Mouse (Mus musculus): Measurements from ENCODE around the gene Rgs6. TPM values are rescaled to one million over a fixed set of nuclear protein-coding genes. Genes with fewer than 3 reads are reported as not detected.

The Rgs6 gene
- total RNA-seq, 2 experiments from 2014 or later = 11.6 to 13.4 TPM

- DNase-seq (ENCODE audit: extremely low spot score in 1 of 2, low spot score in 1 of 2) = no peak
Measured at GRCm38 (mm10) chr12:83112283-83112682, 524.2 kb downstream of the Rgs6 start.

DNA sequence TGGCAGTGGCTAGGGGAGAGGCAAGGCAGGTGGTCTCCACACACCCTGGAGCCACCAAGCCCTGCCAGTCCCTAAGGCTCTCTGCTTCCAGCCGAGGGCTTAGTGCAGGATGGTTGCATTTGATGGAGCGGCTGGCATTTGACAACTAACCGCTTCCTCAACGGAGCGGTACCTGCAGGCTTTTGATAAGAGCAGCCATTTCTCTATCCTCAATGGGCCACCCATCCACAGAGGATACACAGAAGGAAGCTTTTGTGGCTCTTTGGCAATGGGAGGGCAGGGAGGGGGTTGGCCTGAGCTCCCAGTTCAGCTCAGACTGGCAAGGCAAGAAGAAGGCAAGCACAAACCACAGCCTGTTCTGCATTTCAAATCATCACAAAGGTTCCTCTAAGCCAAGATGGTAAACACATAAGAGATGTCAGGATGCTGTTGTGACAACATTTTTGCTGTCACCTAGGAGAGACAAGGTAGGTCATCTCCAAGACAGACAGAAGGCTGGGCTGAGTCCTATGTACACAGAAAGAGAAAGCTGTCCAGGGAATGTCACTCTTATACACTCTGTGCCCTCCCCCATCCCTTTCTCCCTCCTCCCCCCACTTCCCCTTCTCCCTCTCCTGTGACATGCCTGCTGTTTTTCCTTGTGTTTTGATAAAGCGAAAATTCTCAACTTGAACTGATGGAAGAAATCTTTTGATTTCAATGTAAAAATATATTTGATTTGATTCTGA lies 525.0 kb downstream of the Rgs6 start:
- DNase-seq (ENCODE audit: extremely low spot score in 1 of 2, low spot score in 1 of 2) = no peak

DNA sequence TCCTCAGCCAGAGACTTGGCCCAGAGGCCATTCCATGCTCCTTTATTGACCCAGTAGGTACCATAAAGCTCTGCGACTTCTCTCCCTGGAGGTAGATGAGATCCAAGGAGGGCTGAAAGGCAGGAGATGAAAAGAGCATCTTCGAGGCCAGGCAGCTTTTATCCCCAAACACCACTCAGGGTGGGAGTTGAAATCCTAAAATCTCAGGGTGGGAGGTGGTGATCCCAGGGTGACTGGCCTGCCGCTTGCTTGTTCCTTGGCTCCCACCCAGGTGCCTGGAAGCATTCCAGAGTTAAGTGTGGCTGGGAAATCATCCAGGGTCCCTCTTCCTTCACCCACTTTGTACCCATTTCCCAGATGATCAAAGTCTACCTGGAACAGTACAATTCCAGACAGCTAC lies 525.9 kb downstream of the Rgs6 start:
- no peak for DNase-seq (ENCODE audit: extremely low spot score in 1 of 2, low spot score in 1 of 2)

DNA sequence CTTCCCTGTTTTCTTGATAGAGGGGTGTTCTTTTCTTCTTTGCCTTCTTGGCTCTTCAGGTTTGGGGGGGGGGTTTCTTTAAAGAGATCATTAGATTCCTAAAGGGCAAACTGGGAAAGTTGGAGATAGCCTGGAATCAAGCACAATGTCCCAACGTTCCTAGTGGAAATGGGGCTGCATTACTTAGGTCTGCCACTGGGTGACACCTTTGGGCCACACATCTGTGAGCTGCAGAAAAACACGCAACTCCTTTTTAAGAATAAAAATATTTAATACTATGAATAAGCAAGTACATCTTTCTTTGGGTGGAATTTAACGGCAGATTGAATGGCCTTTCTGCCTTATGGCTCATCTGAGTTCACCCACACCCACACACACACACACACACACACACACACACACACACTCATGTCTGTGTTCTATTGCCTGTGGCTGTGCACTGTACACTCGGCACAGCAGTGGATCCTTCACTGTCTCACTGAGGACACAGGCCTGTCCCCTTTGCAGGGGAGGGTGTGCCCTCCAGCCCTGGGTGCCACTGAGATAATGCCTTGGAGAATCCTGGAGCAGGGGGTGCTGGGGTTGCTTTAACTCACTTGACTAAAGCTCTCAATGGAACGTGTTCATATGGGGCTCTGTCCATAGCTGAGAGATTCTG lies 526.4 kb downstream of the Rgs6 start:
- peak; percentile 61 to 84 for DNase-seq (ENCODE audit: extremely low spot score in 1 of 2, low spot score in 1 of 2)

DNA sequence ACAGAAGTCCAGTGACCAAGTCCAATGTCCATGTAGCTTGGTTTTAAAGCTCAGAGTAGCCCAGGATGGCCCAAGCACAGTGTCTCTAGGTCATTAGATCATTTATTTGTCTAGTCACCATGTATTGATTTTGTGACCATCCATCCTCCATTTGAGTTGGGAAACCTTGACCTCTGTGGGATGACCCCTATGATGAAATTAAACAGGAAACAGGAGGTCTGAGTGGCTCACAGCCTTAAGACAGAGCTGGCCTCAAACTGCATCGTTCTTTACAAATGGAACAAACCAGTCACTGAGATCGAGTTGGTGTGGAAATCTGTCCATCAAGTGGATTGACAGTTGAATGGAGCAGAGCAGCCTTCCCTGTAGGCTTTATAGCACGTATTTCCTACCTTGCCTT lies 536.0 kb downstream of the Rgs6 start:
- DNase-seq (ENCODE audit: extremely low spot score in 1 of 2, low spot score in 1 of 2) = no peak

DNA sequence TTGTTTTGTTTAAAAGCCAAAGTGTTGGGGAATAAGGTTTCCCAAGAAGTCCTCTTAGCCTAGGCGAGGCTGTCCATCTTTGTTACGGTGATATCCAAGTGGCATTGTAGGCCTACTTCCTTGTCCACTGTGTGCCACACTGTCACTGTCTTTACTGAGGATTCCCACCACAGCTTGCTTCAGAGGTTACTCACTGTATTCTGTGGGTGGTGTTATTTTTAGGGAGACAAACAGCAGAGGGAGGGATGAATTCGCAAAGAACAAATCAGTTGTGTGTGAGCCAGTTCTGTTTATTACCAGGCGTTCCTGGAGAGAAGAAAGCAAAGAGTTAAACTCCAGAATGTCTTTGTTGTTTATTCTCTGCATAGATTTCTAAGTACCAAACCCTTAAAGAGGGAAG lies 537.2 kb downstream of the Rgs6 start:
- no peak for DNase-seq (ENCODE audit: extremely low spot score in 1 of 2, low spot score in 1 of 2)

- DNase-seq (ENCODE audit: extremely low spot score in 1 of 2, low spot score in 1 of 2) = no peak
Measured at GRCm38 (mm10) chr12:83126923-83127322, 538.8 kb downstream of the Rgs6 start.

- no peak for DNase-seq (ENCODE audit: extremely low spot score in 1 of 2, low spot score in 1 of 2)
Measured at GRCm38 (mm10) chr12:83127955-83128354, 539.9 kb downstream of the Rgs6 start.

DNA sequence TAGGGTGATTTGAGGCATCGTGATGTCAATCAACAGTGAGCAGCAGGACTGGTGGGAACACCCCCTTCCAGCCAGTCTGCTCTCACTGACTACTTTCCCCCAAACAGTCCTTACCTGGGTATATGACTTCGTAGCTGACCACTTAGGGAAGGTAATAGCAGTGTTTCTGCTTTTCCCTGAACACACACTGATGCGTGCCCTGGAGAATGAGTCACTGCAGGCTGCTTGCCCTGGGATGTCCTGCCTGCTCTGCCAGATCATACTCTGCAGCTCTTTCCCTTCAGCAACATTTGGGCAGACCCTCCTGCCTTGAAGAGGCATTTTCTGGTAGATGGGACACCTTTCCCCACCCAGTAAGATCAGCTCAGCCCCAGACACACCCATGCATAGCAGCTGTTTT lies 540.5 kb downstream of the Rgs6 start:
- no peak for DNase-seq (ENCODE audit: extremely low spot score in 1 of 2, low spot score in 1 of 2)

- DNase-seq (ENCODE audit: extremely low spot score in 1 of 2, low spot score in 1 of 2) = no peak
Measured at GRCm38 (mm10) chr12:83131405-83131804, 543.3 kb downstream of the Rgs6 start.

- DNase-seq (ENCODE audit: extremely low spot score in 1 of 2, low spot score in 1 of 2) = peak in 1 of 2 experiments; percentile 44
Measured at GRCm38 (mm10) chr12:83133827-83134226, 545.7 kb downstream of the Rgs6 start.

DNA sequence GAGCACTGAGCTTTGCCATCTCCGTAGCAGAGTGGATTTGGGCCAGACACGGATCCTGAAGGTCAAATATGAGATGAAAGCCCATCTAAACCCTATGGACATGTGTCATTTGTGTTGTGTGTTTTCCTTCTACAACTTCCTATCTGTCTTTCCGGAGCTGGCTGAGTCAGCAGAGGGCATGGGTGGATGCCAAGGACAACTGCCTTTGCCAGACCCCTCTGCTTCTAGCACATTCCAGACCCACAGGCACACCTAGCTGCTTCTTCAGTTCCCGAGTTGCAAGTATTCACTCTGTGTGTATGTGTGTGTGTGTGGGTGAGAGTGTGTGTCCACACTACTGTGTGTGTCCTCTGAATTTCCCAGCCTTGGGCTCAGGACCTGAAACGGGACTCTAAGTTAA lies 547.9 kb downstream of the Rgs6 start:
- DNase-seq (ENCODE audit: extremely low spot score in 1 of 2, low spot score in 1 of 2) = no peak

DNA sequence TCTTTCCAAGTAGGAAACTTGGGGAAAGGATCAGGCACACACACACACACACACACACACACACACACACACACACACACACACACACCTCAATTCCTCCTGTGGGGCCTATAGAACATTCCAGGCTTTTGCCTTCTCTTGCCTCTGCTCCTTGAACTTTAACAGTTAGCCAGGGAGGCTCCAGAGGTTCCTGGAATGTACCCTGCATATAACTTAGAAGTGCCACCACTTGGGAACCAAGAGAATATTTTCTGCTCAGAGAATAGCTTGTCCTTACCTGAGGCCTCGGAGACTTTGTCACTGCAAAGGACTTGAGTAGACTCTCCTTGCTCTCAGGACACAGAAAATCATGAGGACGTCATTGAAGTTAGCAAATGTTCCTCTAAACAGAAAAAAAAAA lies 548.4 kb downstream of the Rgs6 start:
- DNase-seq (ENCODE audit: extremely low spot score in 1 of 2, low spot score in 1 of 2) = no peak

DNA sequence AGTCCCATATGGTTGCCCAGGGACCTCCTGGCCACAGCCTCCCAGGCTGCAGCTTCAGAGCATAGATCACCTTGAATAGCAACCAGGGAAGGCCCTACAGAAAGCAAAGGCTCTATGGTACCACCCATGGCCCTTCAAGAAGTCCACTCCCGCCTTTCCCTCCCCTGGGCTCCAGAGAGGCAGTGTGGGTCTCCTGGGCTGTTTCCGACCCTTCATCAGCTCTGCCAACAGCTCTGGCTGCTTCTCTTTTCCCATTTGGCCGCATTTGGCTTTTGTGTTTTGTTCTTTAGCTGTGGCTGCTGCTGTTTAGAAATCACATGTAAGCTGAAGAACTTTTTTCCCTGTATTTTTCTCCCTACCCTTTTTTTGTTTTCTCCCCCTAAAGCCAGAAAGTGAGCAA lies 548.9 kb downstream of the Rgs6 start:
- DNase-seq (ENCODE audit: extremely low spot score in 1 of 2, low spot score in 1 of 2) = no peak

- no peak for DNase-seq (ENCODE audit: extremely low spot score in 1 of 2, low spot score in 1 of 2)
Measured at GRCm38 (mm10) chr12:83141164-83141563, 553.1 kb downstream of the Rgs6 start.

- DNase-seq (ENCODE audit: extremely low spot score in 1 of 2, low spot score in 1 of 2) = no peak
Measured at GRCm38 (mm10) chr12:83142507-83142906, 554.4 kb downstream of the Rgs6 start.

- no peak for DNase-seq (ENCODE audit: extremely low spot score in 1 of 2, low spot score in 1 of 2)
Measured at GRCm38 (mm10) chr12:83143071-83143470, 555.0 kb downstream of the Rgs6 start.

- no peak for DNase-seq (ENCODE audit: extremely low spot score in 1 of 2, low spot score in 1 of 2)
Measured at GRCm38 (mm10) chr12:83143574-83143973, 555.5 kb downstream of the Rgs6 start.

DNA sequence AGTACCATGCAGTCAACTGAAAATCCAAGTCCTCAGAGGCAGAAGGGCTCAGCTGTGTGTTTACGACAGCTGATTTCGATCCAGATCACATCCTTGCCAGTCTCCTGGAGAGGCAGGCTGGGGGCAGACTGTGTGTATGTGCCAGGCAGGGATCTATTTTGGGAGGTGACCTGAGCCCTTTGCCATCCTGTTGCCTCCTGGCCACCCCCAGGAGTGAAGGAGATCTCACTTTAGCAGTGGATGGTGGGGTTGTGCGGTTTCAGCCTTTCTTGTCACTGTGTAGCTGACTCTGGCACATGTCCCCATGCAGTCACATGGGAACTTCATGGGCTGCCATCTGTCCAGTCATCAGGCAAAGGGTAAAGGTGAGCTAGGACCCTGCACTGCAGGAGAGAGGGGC lies 557.0 kb downstream of the Rgs6 start:
- no peak for DNase-seq (ENCODE audit: extremely low spot score in 1 of 2, low spot score in 1 of 2)

GRCm38 (mm10) chr12:83145902-83146301 lies 557.8 kb downstream of the Rgs6 start:
- no peak for DNase-seq (ENCODE audit: extremely low spot score in 1 of 2, low spot score in 1 of 2)

DNA sequence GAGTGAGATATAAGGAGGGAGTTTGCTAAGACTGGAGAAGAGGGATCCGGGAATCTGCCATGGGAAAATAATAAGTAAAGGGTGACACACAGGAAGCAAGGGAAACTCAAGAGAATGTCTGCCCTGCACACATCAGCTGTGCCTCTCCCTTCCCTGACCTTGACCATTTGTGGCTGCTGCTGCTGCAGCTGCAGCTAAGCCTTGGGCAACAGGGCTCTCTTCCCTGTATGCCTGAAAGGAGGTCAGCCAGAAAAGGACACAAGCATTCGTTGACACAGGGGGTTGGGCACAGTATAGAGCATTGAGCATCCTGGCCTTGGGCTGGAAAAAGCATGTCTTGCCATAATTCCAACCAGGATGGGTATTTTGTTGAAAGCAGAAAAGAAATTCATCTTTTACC lies 558.8 kb downstream of the Rgs6 start:
- DNase-seq (ENCODE audit: extremely low spot score in 1 of 2, low spot score in 1 of 2) = no peak

- DNase-seq (ENCODE audit: extremely low spot score in 1 of 2, low spot score in 1 of 2) = no peak
Measured at GRCm38 (mm10) chr12:83150030-83150429, 561.9 kb downstream of the Rgs6 start.
